Mouse (Mus musculus): Measurements from ENCODE around the gene Vmn1r58.

GRCm38 (mm10) chr7:5456674-5457073, 43.5 kb upstream of the Vmn1r58 start, which contains the start of gene Vmn1r59:
- TF ChIP-seq CTCF (IDR thresholded peaks at IDR 0.05) = no peak
- no peak for TF ChIP-seq EP300 (IDR thresholded peaks at IDR 0.05)
